Mouse (Mus musculus): ENCODE measurements around the gene Tspan32. TPM values are rescaled to one million over a fixed set of nuclear protein-coding genes. Genes with fewer than 3 reads are reported as not detected.

The Tspan32 gene
- polyA plus RNA-seq, 1 experiment from 2014 or later, result 0.14 TPM

DNA sequence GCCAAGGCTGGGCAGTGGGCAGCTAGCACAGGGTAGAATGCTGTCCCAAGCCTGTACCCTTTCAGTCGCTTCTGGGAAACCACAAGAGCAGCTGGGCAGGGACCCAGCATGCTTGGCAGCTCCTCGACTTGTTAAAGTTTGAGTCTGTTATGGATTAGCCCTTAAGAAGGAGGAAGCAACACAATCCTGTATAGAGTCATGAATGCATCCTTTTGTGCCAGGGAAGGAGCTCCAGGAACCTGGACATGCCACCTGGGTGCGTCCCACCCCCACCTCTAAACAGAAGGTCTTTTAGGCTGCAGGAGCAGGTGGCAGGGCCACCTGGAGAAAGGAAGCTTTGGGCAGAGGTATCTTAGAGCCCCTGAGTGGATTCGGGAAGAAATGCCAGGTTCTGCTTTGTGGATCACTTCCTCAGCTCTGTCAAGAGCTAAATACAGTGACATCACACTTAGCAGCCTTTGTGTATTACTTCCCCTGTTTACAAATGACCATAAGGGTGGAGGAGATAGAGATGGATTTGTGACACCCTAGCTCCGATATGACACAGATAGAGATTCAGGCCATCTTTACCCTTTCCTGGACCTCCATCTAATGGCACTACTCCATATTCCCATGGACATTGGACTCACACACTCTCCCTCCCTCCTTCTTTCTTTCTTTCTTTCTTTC lies 54.5 kb downstream of the Tspan32 start:
- in situ Hi-C loops (cut with MboI; ENCODE audit: low pct_unique_long_range_greater_than_20kb), result no loop called here
- no peaks in the 10 kb centered on the region for H3K27me3 ChIP-seq
- no peak for TF ChIP-seq CTCF (IDR thresholded peaks at IDR 0.05)
- ChIA-PET POLR2A (interaction anchor here (2.2 kb wide), 1 partner anchor 9 kb away, joined by 8 read pairs; no protein-coding TSS in a partner anchor), CTCF (interaction anchor here (0.8 to 3.1 kb wide), 5 partner anchors 8 to 52 kb away, joined by 3 to 15 read pairs (median 4); no protein-coding TSS in a partner anchor)
- ATAC-seq, result no peak
- no peak for DNase-seq (ENCODE audit: low read depth, low spot score)

DNA sequence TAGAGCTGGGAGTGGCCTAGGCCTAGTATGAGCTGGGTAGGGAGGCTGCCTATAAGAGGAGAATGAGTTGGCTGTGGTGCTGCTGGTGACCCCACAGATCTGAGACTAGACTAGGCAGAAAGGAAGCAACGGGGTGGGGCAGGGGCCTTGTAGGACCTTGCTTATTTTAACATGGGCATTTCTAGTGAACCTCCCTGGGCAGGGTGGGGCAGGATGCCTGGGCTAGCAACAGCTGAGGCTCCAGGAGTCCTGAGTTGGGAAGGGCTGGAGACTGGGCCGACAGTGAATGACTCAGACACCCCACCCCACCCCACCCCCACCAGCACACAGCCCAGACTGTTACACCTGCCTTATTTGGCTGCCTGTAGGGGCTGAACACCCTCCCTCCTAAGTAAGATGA lies 57.9 kb downstream of the Tspan32 start:
- TF ChIP-seq CTCF (IDR thresholded peaks at IDR 0.05), result no peak
- CTCF ChIA-PET, result interaction anchor here (1.0 to 1.4 kb wide), 2 partner anchors 9 to 57 kb away, joined by 3 to 6 read pairs; partner anchors contain the start of gene Cd81
- POLR2A ChIA-PET, result interaction anchor here (1.3 kb wide), 1 partner anchor 9 kb away, joined by 4 read pairs; no protein-coding TSS in a partner anchor
- no peaks in the 10 kb centered on the region for H3K27me3 ChIP-seq
- DNase-seq (ENCODE audit: low read depth, low spot score) (no peak), ATAC-seq (no peak)
- in situ Hi-C loops (cut with MboI; ENCODE audit: low pct_unique_long_range_greater_than_20kb), result no loop called here

- no peak for DNase-seq (ENCODE audit: low read depth, low spot score)
- POLR2A ChIA-PET, result no interaction called here
- TF ChIP-seq CTCF (IDR thresholded peaks at IDR 0.05), result no peak
- no peaks in the 10 kb centered on the region for H3K27me3 ChIP-seq
- ATAC-seq, result no peak
- CTCF ChIA-PET, result interaction anchor here (1.2 kb wide), 1 partner anchor 22 kb away, joined by 5 read pairs; no protein-coding TSS in a partner anchor
- in situ Hi-C loops (cut with MboI; ENCODE audit: low pct_unique_long_range_greater_than_20kb), result no loop called here
Measured at GRCm38 (mm10) chr7:143064226-143064625, 59.4 kb downstream of the Tspan32 start.

DNA sequence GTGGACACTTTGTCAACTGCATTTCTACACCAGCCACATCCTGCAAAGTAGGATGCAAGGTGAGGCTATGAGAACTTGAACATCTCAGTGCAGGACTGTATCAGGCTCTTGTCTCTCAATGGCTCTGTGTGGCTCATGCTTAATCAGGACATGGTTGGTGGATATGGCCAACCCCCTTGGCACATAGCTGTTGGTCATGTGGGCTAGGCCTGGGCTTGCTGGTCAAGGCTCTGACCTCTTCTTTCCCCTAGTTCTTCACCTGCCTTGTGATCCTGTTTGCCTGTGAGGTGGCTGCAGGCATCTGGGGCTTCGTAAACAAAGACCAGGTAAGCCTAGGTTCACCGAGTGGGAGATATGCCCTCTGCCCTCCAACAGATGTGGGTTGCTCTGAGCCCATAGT lies 60.8 kb downstream of the Tspan32 start:
- ChIA-PET CTCF (no interaction called here), POLR2A (interaction anchor here (2.0 kb wide), 1 partner anchor 12 kb away, joined by 7 read pairs; the partner anchor contains the start of gene Cd81)
- no peak for TF ChIP-seq CTCF (IDR thresholded peaks at IDR 0.05)
- in situ Hi-C loops (cut with MboI; ENCODE audit: low pct_unique_long_range_greater_than_20kb), result no loop called here
- H3K27me3 ChIP-seq, result no peaks in the 10 kb centered on the region
- ATAC-seq (no peak), DNase-seq (ENCODE audit: low read depth, low spot score) (no peak)

DNA sequence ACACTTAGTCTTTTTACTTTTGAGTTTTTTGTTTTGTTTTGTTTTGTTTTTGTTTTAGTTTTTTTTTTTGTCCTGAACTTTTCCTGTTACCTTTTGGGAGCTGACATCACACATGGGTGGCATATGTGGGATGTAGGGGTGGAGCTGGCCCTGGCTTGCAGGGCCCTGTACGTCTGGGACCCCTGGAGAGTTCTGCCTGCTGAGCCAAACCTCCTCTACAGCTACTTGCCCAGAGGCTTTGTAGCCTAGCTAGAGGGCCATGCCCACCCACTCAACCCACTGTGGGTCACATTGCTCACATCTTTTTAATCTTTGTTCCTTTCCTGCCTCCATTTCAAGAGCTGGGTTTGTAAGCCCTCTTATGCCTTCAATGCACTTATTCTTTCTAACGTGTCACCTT lies 62.6 kb downstream of the Tspan32 start:
- ChIA-PET POLR2A (interaction anchor here (0.8 to 2.2 kb wide), 3 partner anchors 8 to 60 kb away, joined by 6 to 12 read pairs (median 8); no protein-coding TSS in a partner anchor), CTCF (interaction anchor here (0.9 to 1.7 kb wide), 5 partner anchors 8 to 59 kb away, joined by 3 to 5 read pairs (median 4); partner anchors contain the start of gene Cd81)
- in situ Hi-C loops (cut with MboI; ENCODE audit: low pct_unique_long_range_greater_than_20kb), result no loop called here
- DNase-seq (ENCODE audit: low read depth, low spot score), result no peak
- no peaks in the 10 kb centered on the region for H3K27me3 ChIP-seq
- no peak for ATAC-seq
- TF ChIP-seq CTCF (IDR thresholded peaks at IDR 0.05), result no peak

GRCm38 (mm10) chr7:143067897-143068296 lies 63.1 kb downstream of the Tspan32 start:
- no peak for DNase-seq (ENCODE audit: low read depth, low spot score)
- no peak for ATAC-seq
- TF ChIP-seq CTCF (IDR thresholded peaks at IDR 0.05), result no peak
- ChIA-PET POLR2A (interaction anchor here (0.8 to 2.2 kb wide), 4 partner anchors 9 to 60 kb away, joined by 6 to 12 read pairs (median 7); no protein-coding TSS in a partner anchor), CTCF (interaction anchor here (0.9 to 1.7 kb wide), 4 partner anchors 9 to 55 kb away, joined by 3 to 4 read pairs (median 4); partner anchors contain the start of gene Cd81)
- no peaks in the 10 kb centered on the region for H3K27me3 ChIP-seq
- in situ Hi-C loops (cut with MboI; ENCODE audit: low pct_unique_long_range_greater_than_20kb), result no loop called here

- no peak for DNase-seq (ENCODE audit: low read depth, low spot score)
- TF ChIP-seq CTCF (IDR thresholded peaks at IDR 0.05), result no peak
- peak; percentile 10 for ATAC-seq
- H3K27me3 ChIP-seq, result no peaks in the 10 kb centered on the region
- in situ Hi-C loops (cut with MboI; ENCODE audit: low pct_unique_long_range_greater_than_20kb), result no loop called here
- CTCF ChIA-PET, result interaction anchor here (0.9 to 1.6 kb wide), 2 partner anchors 18 to 55 kb away, joined by 3 to 4 read pairs; no protein-coding TSS in a partner anchor
- POLR2A ChIA-PET, result interaction anchor here (1.1 to 2.2 kb wide), 3 partner anchors 9 to 60 kb away, joined by 6 to 12 read pairs (median 8); no protein-coding TSS in a partner anchor
Measured at GRCm38 (mm10) chr7:143068316-143068881, 63.6 kb downstream of the Tspan32 start.

GRCm38 (mm10) chr7:143068882-143069591 lies 64.2 kb downstream of the Tspan32 start, which contains the start of gene Tssc4:
TSS of gene Tssc4 (plus strand) at chr7:143069249.
- peak; percentile 81 for ATAC-seq
- ChIA-PET POLR2A (interaction anchor here (0.8 to 2.2 kb wide), 6 partner anchors 10 to 61 kb away, joined by 4 to 15 read pairs (median 7); partner anchors contain the start of gene Cd81), CTCF (interaction anchor here (1.6 to 4.6 kb wide), 3 partner anchors 17 to 61 kb away, joined by 4 to 18 read pairs (median 5); no protein-coding TSS in a partner anchor)
- H3K27me3 ChIP-seq, result no peaks in the 10 kb centered on the region
- DNase-seq (ENCODE audit: low read depth, low spot score), result peak; percentile 96
- in situ Hi-C loops (cut with MboI; ENCODE audit: low pct_unique_long_range_greater_than_20kb), result no loop called here
- TF ChIP-seq CTCF (IDR thresholded peaks at IDR 0.05), result no peak

Other genes with a start within 250 kb of the Tspan32 start
- gene Th, start 73.9 kb upstream of the Tspan32 start, polyA plus RNA-seq (2021), result not detected
- gene Ascl2, start 35.8 kb upstream of the Tspan32 start, polyA plus RNA-seq (2021), result 0.08 TPM
- 622 TPM for gene Cd81, start 47.7 kb downstream of the Tspan32 start, polyA plus RNA-seq (2021)
- 42.0 TPM for gene Tssc4, start 64.2 kb downstream of the Tspan32 start, polyA plus RNA-seq (2021)
- 1.6 TPM for gene Trpm5, start 89.6 kb downstream of the Tspan32 start, polyA plus RNA-seq (2021)
- gene Kcnq1, start 101.3 kb downstream of the Tspan32 start, polyA plus RNA-seq (2021), result 0.05 TPM